Mouse (Mus musculus) liver, embryonic 13.5 days (tissue): ENCODE measurements around the gene Fam131a. TPM values are rescaled to one million over a fixed set of nuclear protein-coding genes. Genes with fewer than 3 reads are reported as not detected.

Experiments
- ATAC-seq: fragments of 200-750 bp; cut with Nextera tagmentation; 2 replicates; pipeline ENCODE4 v1.8.0; 2017; ENCODE audit warnings: low read depth, mild to moderate bottlenecking, moderate number of reproducible peaks, moderate library complexity
- DNase-seq: peaks from one replicate; pipeline ENCODE4 v3.0.0; 2022
- H3K27ac ChIP-seq: fragments of 300-500 bp; sonication (generic); 2 replicates; pipeline ENCODE4 v1.5.1; 2015; ENCODE audit warnings: moderate library complexity, mild to moderate bottlenecking, inconsistent platforms
- H3K27me3 ChIP-seq: fragments of 300-500 bp; sonication (generic); 2 replicates; pipeline ENCODE4 v1.6.1; 2015; ENCODE audit warnings: mild to moderate bottlenecking, inconsistent platforms
- H3K36me3 ChIP-seq: fragments of 300-500 bp; sonication (generic); 2 replicates; pipeline ENCODE4 v1.6.1; 2015; ENCODE audit warnings: mild to moderate bottlenecking, inconsistent platforms
- H3K4me1 ChIP-seq: fragments of 300-500 bp; sonication (generic); replicated peaks from 2 replicates; pipeline ENCODE4 v1.6.1; 2015; ENCODE audit warnings: inconsistent platforms
- H3K4me2 ChIP-seq: fragments of 300-500 bp; sonication (generic); 2 replicates; pipeline ENCODE4 v1.6.1; 2015; ENCODE audit warnings: inconsistent platforms, mild to moderate bottlenecking, moderate library complexity
- H3K4me3 ChIP-seq: fragments of 300-500 bp; sonication (generic); replicated peaks from 2 replicates; pipeline ENCODE4 v1.5.1; 2015; ENCODE audit warnings: mild to moderate bottlenecking, inconsistent platforms
- H3K9ac ChIP-seq: fragments of 300-500 bp; sonication (generic); 2 replicates; pipeline ENCODE4 v1.6.1; 2015; ENCODE audit warnings: mild to moderate bottlenecking, inconsistent platforms
- H3K9me3 ChIP-seq: fragments of 300-500 bp; sonication (generic); replicated peaks from 2 replicates; pipeline ENCODE4 v1.6.1; 2016; ENCODE audit warnings: inconsistent platforms
- WGBS: fragments of 180-500 bp; shearing (Covaris S2); methylation state at CpG from one replicate; pipeline ENCODE4 v1.1.7; 2015; ENCODE audit not compliant: insufficient replicate concordance; 5-methylcytosine and 5-hydroxymethylcytosine counted together
- polyA plus RNA-seq: library from polyadenylated mRNA; unstranded; fragments of >200 nt; fragmentation: Nextera tagmentation; extraction: Ambion mirVana; gene quantifications from 2 replicates; pipeline ENCODE4 v1.2.1, GENCODE M21; 2015

The Fam131a gene
- polyA plus RNA-seq, 1 experiment from 2014 or later: 1.0 TPM

GRCm38 (mm10) chr16:20700036-20700435 is 7.0 kb downstream of the Fam131a start:
- ATAC-seq: no peak
- H3K4me2 ChIP-seq: no peak overlapping the region
- H3K27me3 ChIP-seq: peaks cover 42% of the 10 kb centered on the region
- no peak overlapping the region for H3K9ac ChIP-seq
- H3K4me3 ChIP-seq: no peak overlapping the region
- peaks cover 3% of the 10 kb centered on the region; the same call in 1 of the 2 replicates for H3K36me3 ChIP-seq
- 61% methylated on average over 5 of the region's 5 CpGs for WGBS
- H3K9me3 ChIP-seq: no peaks in the 10 kb centered on the region
- no peak overlapping the region for H3K27ac ChIP-seq
- DNase-seq: no peak
- H3K4me1 ChIP-seq: peaks cover 51% of the 10 kb centered on the region

DNA sequence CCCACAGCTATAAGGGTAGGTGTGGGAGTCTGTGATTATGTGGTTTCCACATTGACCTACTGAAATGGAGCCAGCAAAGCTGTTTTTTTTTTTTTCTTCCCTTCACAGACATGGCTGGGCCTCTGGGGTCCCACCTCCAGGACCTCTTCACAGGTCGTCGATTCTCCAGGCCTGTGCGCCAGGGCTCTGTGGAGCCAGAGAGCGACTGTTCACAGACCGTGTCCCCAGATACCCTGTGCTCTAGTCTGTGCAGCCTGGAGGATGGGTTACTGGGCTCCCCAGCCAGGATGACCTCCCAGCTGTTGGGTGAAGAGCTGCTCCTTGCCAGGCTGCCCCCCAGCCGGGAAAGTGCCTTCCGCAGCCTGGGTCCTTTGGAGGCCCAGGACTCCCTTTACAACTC is 8.3 kb downstream of the Fam131a start:
- Histone ChIP-seq H3K36me3 (peaks cover 9% of the 10 kb centered on the region), H3K4me2 (no peak overlapping the region)
- 75% methylated on average over 7 of the region's 7 CpGs for WGBS

GRCm38 (mm10) chr16:20701729-20702521 is 8.9 kb downstream of the Fam131a start:
- peak overlapping the region; percentile 63 for H3K4me2 ChIP-seq
- DNase-seq: no peak
- H3K36me3 ChIP-seq: peaks cover 10% of the 10 kb centered on the region
- no peak for ATAC-seq
- peak overlapping the region; percentile 66 for H3K9ac ChIP-seq
- H3K9me3 ChIP-seq: no peaks in the 10 kb centered on the region
- peak overlapping the region; percentile 11; the same call in 1 of the 2 replicates for H3K4me3 ChIP-seq
- H3K4me1 ChIP-seq: peaks cover 58% of the 10 kb centered on the region
- WGBS: 47% methylated on average over 12 of the region's 12 CpGs
- H3K27me3 ChIP-seq: peaks cover 23% of the 10 kb centered on the region
- peak overlapping the region; percentile 92 for H3K27ac ChIP-seq

More for the DNA sequence above, 8.3 kb downstream of the Fam131a start:
- Histone ChIP-seq H3K27ac (0 out of 2 replicates have a peak overlapping the region, but pooled peaks have one; percentile 92), H3K27me3 (peaks cover 29% of the 10 kb centered on the region), H3K9ac (peak overlapping the region; percentile 66), H3K4me1 (peaks cover 53% of the 10 kb centered on the region), H3K9me3 (no peaks in the 10 kb centered on the region), H3K4me3 (no peak overlapping the region)
- DNase-seq: no peak
- no peak for ATAC-seq

DNA sequence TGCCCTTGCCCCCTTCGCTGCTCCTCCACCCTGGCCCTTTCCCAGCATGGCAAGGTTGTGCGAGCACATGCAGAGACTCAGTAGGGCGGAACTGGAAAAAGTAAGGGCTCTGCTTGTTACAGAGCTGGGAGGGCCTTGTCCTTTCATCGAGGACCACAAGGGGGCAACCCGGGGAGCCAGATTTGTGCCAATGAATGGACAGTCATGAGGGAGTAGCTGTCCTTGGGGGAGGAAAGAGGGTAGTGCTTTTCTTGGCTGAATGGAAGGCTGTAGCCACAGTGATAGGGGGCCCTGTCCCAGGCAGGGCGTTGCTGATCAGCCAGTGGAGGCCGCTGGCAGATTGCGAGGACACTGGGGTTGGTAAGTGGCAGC is 9.5 kb downstream of the Fam131a start:
- peaks cover 17% of the 10 kb centered on the region for H3K27me3 ChIP-seq
- H3K4me2 ChIP-seq: peak overlapping the region; percentile 63
- ATAC-seq: peak; percentile 83
- peak overlapping the region; percentile 92 for H3K27ac ChIP-seq
- peaks cover 16% of the 10 kb centered on the region for H3K36me3 ChIP-seq
- H3K4me1 ChIP-seq: peaks cover 64% of the 10 kb centered on the region
- H3K9me3 ChIP-seq: no peaks in the 10 kb centered on the region
- H3K9ac ChIP-seq: peak overlapping the region; percentile 66
- peak; percentile 80 for DNase-seq
- 9% methylated on average over 8 of the region's 8 CpGs for WGBS
- H3K4me3 ChIP-seq: peak overlapping the region; percentile 11; the same call in 1 of the 2 replicates

- no peaks in the 10 kb centered on the region for H3K9me3 ChIP-seq
- H3K9ac ChIP-seq: peak overlapping the region; percentile 66
- peaks cover 13% of the 10 kb centered on the region for H3K27me3 ChIP-seq
- peak overlapping the region; percentile 63 for H3K4me2 ChIP-seq
- H3K4me1 ChIP-seq: peaks cover 70% of the 10 kb centered on the region
- H3K4me3 ChIP-seq: peak overlapping the region; percentile 11
- peak overlapping the region; percentile 92 for H3K27ac ChIP-seq
- H3K36me3 ChIP-seq: peaks cover 22% of the 10 kb centered on the region
- WGBS: 79% methylated on average over 10 of the region's 10 CpGs
- ATAC-seq (no peak), DNase-seq (no peak)
These were observed 10.0 kb downstream of the Fam131a start for GRCm38 (mm10) chr16:20703071-20703470.

GRCm38 (mm10) chr16:20703699-20704400 is 10.8 kb downstream of the Fam131a start:
- peak overlapping the region; percentile 11 for H3K4me3 ChIP-seq

DNA sequence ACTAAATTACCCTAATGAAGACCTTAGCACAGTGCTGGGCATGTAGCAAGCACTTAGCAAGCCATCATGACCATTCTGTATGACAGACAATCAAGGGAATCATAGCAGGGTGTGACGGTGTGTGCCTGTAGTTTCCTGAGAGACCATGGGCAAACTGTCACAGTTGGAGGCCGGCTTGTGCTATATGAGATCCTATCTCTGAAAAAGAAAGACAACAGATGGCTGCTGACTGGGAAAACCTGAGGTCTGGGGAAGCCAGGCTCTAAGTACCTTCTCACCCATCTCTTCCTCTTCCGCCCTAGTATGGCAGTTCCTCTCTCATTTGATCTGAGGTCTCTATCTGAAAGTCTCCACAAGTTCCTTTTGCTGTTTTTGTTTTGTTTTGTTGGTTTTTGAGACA is 12.7 kb downstream of the Fam131a start:
- Histone ChIP-seq H3K36me3 (peaks cover 49% of the 10 kb centered on the region), H3K4me3 (no peak overlapping the region), H3K9ac (no peak overlapping the region; the same call in 1 of the 2 replicates), H3K4me1 (peaks cover 96% of the 10 kb centered on the region), H3K4me2 (0 out of 2 replicates have a peak overlapping the region, but pooled peaks have one; percentile 1), H3K9me3 (no peaks in the 10 kb centered on the region), H3K27ac (peak overlapping the region; percentile 92), H3K27me3 (no peaks in the 10 kb centered on the region)
- 33% methylated on average over 3 of the region's 3 CpGs for WGBS
- ATAC-seq (no peak), DNase-seq (no peak)

More at GRCm38 (mm10) chr16:20703699-20704400, 10.8 kb downstream of the Fam131a start:
- DNase-seq (peak; percentile 62), ATAC-seq (peak; percentile 77)
- WGBS: 31% methylated on average over 6 of the region's 6 CpGs
- peaks cover 5% of the 10 kb centered on the region for H3K27me3 ChIP-seq
- peaks cover 30% of the 10 kb centered on the region for H3K36me3 ChIP-seq
- peaks cover 77% of the 10 kb centered on the region for H3K4me1 ChIP-seq
- H3K27ac ChIP-seq: peak overlapping the region; percentile 92
- H3K9me3 ChIP-seq: no peaks in the 10 kb centered on the region
- peak overlapping the region; percentile 66 for H3K9ac ChIP-seq
- H3K4me2 ChIP-seq: peak overlapping the region; percentile 63

DNA sequence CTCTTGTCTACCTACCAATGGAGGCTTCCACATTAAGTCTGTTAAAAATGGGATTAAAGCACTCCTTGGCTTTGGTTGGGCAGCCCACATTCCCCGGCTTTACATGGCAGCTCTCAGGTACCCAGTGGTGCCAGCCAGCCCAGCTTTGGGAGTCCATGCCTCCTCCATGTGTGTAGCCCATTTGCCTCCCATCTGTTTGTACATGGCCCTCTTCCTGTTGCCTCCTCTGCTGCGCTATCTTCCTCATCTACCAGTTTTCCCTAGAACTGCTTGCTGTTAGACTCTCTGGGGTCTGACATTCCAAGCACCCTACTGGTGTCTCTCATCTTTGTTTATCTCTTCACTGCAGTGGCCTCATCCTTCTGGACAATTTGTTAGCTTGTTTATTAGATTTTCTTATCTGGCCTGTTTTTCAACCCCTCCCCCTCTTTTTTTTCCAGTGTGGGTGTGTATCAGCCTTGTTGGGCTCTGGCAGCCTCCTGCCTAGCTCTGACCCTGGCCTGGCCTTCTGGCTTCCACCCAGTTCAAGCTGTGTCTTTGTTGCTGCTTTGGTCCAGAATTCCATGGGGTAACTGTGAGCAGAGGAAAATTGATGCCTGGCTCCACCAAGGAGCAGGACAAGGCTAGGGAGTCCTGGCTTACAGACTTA is 13.5 kb downstream of the Fam131a start:
- Histone ChIP-seq H3K4me2 (peak overlapping the region; percentile 44), H3K4me1 (peaks cover 99% of the 10 kb centered on the region), H3K27me3 (no peaks in the 10 kb centered on the region), H3K9ac (peak overlapping the region; percentile 66), H3K4me3 (no peak overlapping the region), H3K36me3 (peaks cover 56% of the 10 kb centered on the region), H3K9me3 (no peaks in the 10 kb centered on the region), H3K27ac (peak overlapping the region; percentile 92)
- DNase-seq (no peak), ATAC-seq (peak; percentile 47)
- 65% methylated on average over 2 of the region's 2 CpGs for WGBS

- Histone ChIP-seq H3K27me3 (no peaks in the 10 kb centered on the region), H3K9me3 (no peaks in the 10 kb centered on the region), H3K4me3 (no peak overlapping the region), H3K27ac (peak overlapping the region; percentile 92), H3K36me3 (peaks cover 69% of the 10 kb centered on the region), H3K9ac (peak overlapping the region; percentile 66; the same call in 1 of the 2 replicates), H3K4me2 (no peak overlapping the region), H3K4me1 (peaks cover 99% of the 10 kb centered on the region)
- ATAC-seq (no peak), DNase-seq (no peak)
- 86% methylated on average over 21 of the region's 21 CpGs for WGBS
These were observed 15.3 kb downstream of the Fam131a start for GRCm38 (mm10) chr16:20708220-20708938.

GRCm38 (mm10) chr16:20708939-20709734 is 16.1 kb downstream of the Fam131a start:
- peaks cover 69% of the 10 kb centered on the region for H3K36me3 ChIP-seq
- ATAC-seq: no peak

More at GRCm38 (mm10) chr16:20708939-20709734, 16.1 kb downstream of the Fam131a start:
- Histone ChIP-seq H3K4me1 (peaks cover 99% of the 10 kb centered on the region), H3K4me2 (no peak overlapping the region), H3K27me3 (no peaks in the 10 kb centered on the region), H3K9ac (no peak overlapping the region; the same call in 1 of the 2 replicates), H3K27ac (no peak overlapping the region), H3K4me3 (no peak overlapping the region), H3K9me3 (no peaks in the 10 kb centered on the region)
- WGBS: 73% methylated on average over 19 of the region's 19 CpGs
- no peak for DNase-seq
